Mouse (Mus musculus) naive thymus-derived CD4-positive, alpha-beta T cell, adult 2 months (primary cell): ENCODE data around the gene Mdfic.
"Not testable (repeated sequence)": the region's sequence is repeated elsewhere in the genome, so short reads cannot be mapped to it uniquely, and the experiment has no call there.

Experiments used
- DNase-seq: peaks from one replicate; pipeline ENCODE4 v3.0.0-alpha.2; 2011; ENCODE audit warnings: low read depth

Mdfic gene

GRCm38 (mm10) chr6:15720461-15720817 lies at the start of gene Mdfic:
Mdfic (plus strand) TSS chr6:15720661.
- no peak for DNase-seq

GRCm38 (mm10) chr6:15671364-15671763 lies 49.1 kb upstream of the Mdfic start:
- DNase-seq: no peak

- DNase-seq: no peak
Measured at GRCm38 (mm10) chr6:15710080-15710479, 10.4 kb upstream of the Mdfic start.

GRCm38 (mm10) chr6:15710706-15711105 lies 9.8 kb upstream of the Mdfic start:
- DNase-seq: no peak

- no peak for DNase-seq
Measured at GRCm38 (mm10) chr6:15712860-15713385, 7.5 kb upstream of the Mdfic start.

- not testable (repeated sequence) for DNase-seq
Measured at GRCm38 (mm10) chr6:15714036-15714435, 6.4 kb upstream of the Mdfic start.

- DNase-seq: no peak
Measured at GRCm38 (mm10) chr6:15714996-15715844, 5.2 kb upstream of the Mdfic start.

- no peak for DNase-seq
Measured at GRCm38 (mm10) chr6:15719919-15720318, 542 bp upstream of the Mdfic start.

- DNase-seq: peak; percentile 54
Measured at GRCm38 (mm10) chr6:15720818-15721715, 606 bp downstream of the Mdfic start.

- DNase-seq: no peak
Measured at GRCm38 (mm10) chr6:15721716-15722031, 1.2 kb downstream of the Mdfic start.

GRCm38 (mm10) chr6:15722631-15723030 lies 2.2 kb downstream of the Mdfic start:
- DNase-seq: not testable (repeated sequence)

- no peak for DNase-seq
Measured at GRCm38 (mm10) chr6:15724304-15724703, 3.8 kb downstream of the Mdfic start.

- DNase-seq: no peak
Measured at GRCm38 (mm10) chr6:15726422-15726821, 6.0 kb downstream of the Mdfic start.

- no peak for DNase-seq
Measured at GRCm38 (mm10) chr6:15727681-15728410, 7.4 kb downstream of the Mdfic start.

GRCm38 (mm10) chr6:15728844-15729577 lies 8.6 kb downstream of the Mdfic start:
- peak; percentile 30 for DNase-seq

GRCm38 (mm10) chr6:15730258-15730657 lies 9.8 kb downstream of the Mdfic start:
- DNase-seq: no peak

- no peak for DNase-seq
Measured at GRCm38 (mm10) chr6:15730666-15731065, 10.2 kb downstream of the Mdfic start.

GRCm38 (mm10) chr6:15731452-15731851 lies 11.0 kb downstream of the Mdfic start:
- DNase-seq: no peak

- no peak for DNase-seq
Measured at GRCm38 (mm10) chr6:15737312-15737911, 17.0 kb downstream of the Mdfic start.

- no peak for DNase-seq
Measured at GRCm38 (mm10) chr6:15738331-15738943, 18.0 kb downstream of the Mdfic start.

GRCm38 (mm10) chr6:15739132-15739531 lies 18.7 kb downstream of the Mdfic start:
- peak; percentile 34 for DNase-seq
